Mouse (Mus musculus) brown adipose tissue, adult 24 weeks (tissue): ENCODE measurements around the gene Trim33. TPM values are rescaled to one million over a fixed set of nuclear protein-coding genes. Genes with fewer than 3 reads are reported as not detected.

Source experiments
- H3K27ac ChIP-seq: fragments of 200-500 bp; replicated peaks from 2 replicates; pipeline ENCODE4 v1.5.1; 2012; ENCODE audit warnings: low read depth, mild to moderate bottlenecking, low read length
- H3K4me1 ChIP-seq: fragments of 200-500 bp; 2 replicates; pipeline ENCODE4 v1.6.1; 2012; ENCODE audit warnings: low read length, mixed read lengths; ENCODE audit not compliant: control insufficient read depth, insufficient read depth, insufficient read length
- H3K4me3 ChIP-seq: fragments of 200-500 bp; 2 replicates; pipeline ENCODE4 v1.5.1; 2012; ENCODE audit warnings: low read depth, mild to moderate bottlenecking, low read length, moderate library complexity; ENCODE audit not compliant: insufficient read depth
- polyA plus RNA-seq: library from polyadenylated mRNA; stranded (reverse); fragments of >200 nt; gene quantifications from 2 replicates; pipeline ENCODE4 v1.2.4, GENCODE M21; 2012; ENCODE audit not compliant: missing spikeins, insufficient read depth, insufficient read length

The Trim33 gene
- polyA plus RNA-seq, 1 experiment, result 23.0 TPM

DNA sequence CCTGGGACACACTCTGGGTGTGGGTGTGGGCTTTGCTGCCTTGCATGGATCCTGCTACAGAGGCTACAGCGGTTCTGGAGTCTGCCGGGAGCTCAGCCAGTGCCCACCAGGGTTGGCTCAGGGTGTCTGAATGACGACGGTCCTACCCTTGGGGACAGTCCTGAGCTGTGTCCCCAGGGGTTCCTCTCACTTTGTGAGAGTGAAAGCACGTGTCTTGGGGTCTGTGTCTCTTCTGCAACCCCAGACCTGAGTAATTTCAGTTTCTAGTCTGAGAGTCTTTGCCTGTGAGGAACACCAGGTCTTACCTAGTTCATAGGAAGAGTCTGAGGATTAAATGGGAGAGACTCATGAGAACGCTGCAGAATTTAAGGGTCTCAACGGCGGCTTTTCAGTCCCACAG is 101.7 kb downstream of the Trim33 start:
- Histone ChIP-seq H3K4me1 (no peaks in the 10 kb centered on the region), H3K4me3 (no peak overlapping the region), H3K27ac (no peak overlapping the region)

DNA sequence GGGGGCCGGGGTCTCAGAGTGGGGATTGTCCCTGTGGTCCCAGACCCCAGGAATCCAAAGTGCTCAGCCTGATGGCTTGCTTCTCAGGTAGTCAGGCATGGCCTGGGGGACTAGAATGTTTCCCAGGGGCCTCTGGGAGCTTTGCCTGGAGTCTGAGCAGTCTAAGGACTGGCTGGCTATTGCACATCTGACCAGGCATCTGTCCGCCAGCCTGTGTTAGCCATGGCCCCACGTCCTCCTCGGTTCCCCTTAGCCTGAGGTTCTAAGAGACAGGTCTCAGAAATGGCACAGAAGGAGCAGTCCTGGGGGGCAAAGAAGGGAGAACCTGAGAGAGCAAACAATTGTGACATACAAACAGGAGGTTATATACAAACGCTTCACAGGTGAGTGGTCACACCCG is 102.3 kb downstream of the Trim33 start:
- Histone ChIP-seq H3K27ac (no peak overlapping the region), H3K4me3 (no peak overlapping the region), H3K4me1 (no peaks in the 10 kb centered on the region)

GRCm38 (mm10) chr3:103382872-103383567 is 103.9 kb downstream of the Trim33 start:
- Histone ChIP-seq H3K27ac (no peak overlapping the region), H3K4me1 (no peaks in the 10 kb centered on the region), H3K4me3 (no peak overlapping the region)

DNA sequence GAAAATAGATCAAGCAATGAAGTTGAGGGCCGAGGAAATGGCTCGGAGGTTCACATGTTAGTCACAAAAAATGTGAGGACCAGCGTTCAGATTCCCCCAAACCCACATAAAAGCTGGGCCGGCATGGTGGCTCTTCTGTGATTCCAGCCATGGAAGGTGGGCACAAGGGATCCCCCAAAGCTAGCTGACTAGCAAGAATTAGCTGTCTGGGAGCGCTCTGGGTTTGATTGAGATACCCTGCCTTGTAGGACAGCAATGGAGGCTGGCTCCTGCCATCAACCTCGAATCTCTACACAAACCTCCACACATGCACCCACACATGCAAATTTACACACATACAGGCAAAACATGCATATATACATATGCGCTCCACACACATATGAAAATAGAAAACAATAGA is 105.4 kb downstream of the Trim33 start:
- H3K4me3 ChIP-seq, result no peak overlapping the region

GRCm38 (mm10) chr3:103384949-103385348 is 105.9 kb downstream of the Trim33 start:
- H3K4me3 ChIP-seq, result no peak overlapping the region
- H3K27ac ChIP-seq, result no peak overlapping the region
- H3K4me1 ChIP-seq, result no peaks in the 10 kb centered on the region

More for the DNA sequence above, 105.4 kb downstream of the Trim33 start:
- Histone ChIP-seq H3K4me1 (no peaks in the 10 kb centered on the region), H3K27ac (no peak overlapping the region)

GRCm38 (mm10) chr3:103385383-103386291 is 106.5 kb downstream of the Trim33 start:
- Histone ChIP-seq H3K27ac (no peak overlapping the region), H3K4me3 (no peak overlapping the region), H3K4me1 (no peaks in the 10 kb centered on the region)

DNA sequence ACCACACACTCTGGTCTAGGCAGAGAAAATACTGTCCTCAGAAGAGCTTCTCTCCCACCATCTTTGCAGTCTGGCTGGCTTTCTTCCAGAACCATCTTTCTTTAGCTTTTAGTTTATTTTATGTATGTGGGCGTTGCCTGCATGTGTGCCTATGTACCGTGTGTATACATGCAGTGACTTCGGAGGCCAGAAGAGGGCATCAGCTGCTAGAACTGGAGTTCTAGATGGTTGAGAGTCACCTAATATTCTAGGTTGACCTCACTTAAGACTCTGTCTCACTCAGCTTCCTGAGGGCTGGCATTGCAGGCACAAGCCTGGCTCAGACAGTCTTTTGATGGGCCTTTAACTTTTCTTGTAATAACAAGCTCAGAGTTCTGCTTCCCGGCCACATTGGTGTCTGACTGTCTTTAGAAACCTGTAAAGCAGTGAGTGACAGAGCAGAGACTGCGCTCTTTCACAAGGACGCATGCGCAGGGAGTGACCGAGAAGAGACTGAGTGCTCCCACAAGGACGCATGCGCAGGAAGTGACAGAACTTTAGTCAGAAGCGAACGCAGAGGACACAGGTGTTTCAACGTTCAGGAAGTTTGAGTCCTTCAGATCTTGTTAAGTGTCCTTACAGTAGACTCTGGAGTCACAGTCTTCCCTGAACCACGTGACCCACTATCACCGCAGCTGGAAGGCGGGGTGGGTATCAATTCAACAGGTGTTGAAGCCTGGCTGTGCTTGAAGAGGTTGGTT is 107.4 kb downstream of the Trim33 start:
- no peak overlapping the region for H3K27ac ChIP-seq
- H3K4me3 ChIP-seq, result no peak overlapping the region
- no peaks in the 10 kb centered on the region for H3K4me1 ChIP-seq

DNA sequence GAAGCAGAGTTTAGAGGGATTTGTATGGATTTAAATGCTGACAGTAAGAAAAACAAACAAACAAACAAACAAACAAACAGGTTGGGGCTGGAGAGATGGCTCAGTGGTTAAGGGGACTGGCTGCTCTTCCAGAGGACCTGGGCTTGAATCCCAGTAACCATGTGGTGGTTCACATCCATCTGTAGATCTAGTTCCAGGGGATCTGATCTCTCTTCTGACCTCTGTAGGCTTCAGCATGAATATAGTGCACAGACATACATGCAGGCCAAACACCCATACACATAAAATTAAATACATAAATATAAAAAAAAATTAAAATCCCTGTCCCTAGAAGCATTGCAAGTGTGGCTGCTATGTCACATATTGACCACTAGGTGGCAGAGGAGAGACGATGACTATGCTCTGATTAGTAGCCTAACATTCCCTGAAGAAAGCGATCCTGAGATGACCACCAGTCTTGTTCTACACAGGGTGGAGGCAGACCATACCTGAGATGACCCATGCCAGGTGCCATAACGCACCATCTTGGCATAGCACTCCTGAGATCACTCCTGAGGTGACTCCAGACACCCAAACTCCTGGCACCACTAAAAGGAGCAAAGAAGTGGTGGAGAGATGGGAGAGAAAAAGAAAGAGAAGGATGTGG is 113.6 kb downstream of the Trim33 start:
- no peak overlapping the region for H3K4me3 ChIP-seq
- no peak overlapping the region for H3K27ac ChIP-seq
- H3K4me1 ChIP-seq, result 0 out of 2 replicates have a peak, but pooled peaks cover 2% of the 10 kb centered on the region

- H3K27ac ChIP-seq, result no peak overlapping the region
- H3K4me1 ChIP-seq, result 0 out of 2 replicates have a peak, but pooled peaks cover 2% of the 10 kb centered on the region
- no peak overlapping the region for H3K4me3 ChIP-seq
These were observed 114.4 kb downstream of the Trim33 start for GRCm38 (mm10) chr3:103393283-103394060.

DNA sequence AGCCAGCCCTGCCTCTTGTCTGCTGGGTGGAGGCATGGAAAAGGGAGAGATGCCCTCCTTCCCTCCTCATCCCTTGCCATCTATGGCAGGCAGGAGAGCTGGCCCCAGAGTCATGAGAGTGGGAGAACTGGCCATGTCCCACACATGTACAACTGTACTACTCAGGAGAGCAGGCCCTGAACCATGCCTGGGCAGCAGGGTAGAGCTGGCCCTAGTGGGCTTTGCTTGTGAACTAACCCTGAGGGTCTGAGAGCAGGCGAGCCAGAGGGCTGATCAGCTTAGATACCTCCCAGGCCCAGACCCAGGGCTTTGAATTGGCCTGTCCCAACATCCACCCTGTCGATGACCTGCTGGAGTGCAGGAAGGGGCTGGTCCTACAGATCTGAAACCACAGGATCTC is 115.0 kb downstream of the Trim33 start:
- no peak overlapping the region for H3K27ac ChIP-seq
- no peak overlapping the region for H3K4me3 ChIP-seq
- H3K4me1 ChIP-seq, result 0 out of 2 replicates have a peak, but pooled peaks cover 2% of the 10 kb centered on the region

- H3K4me3 ChIP-seq, result no peak overlapping the region
- H3K27ac ChIP-seq, result no peak overlapping the region
- H3K4me1 ChIP-seq, result peaks cover 4% of the 10 kb centered on the region
These were observed 118.4 kb downstream of the Trim33 start for GRCm38 (mm10) chr3:103397523-103397922.

DNA sequence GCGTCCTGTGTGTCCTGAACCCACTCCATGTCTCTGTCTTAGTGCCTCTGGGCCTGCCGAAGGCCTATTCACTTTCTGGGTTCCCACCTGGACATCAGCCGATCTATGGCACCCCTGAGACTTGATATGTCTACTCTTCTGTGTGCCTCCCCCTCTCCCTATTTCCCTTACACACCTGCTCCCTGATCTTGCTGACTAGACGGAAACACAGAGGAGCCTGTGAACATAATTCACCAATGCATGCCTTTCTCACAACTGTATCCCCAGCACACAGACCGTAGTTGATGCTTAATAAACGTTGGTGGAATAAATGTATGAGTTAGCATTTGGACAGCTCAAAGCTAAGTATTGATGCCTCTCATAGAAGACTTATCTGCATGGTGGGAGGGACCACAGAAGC is 121.7 kb downstream of the Trim33 start:
- H3K4me1 ChIP-seq, result peaks cover 11% of the 10 kb centered on the region
- H3K4me3 ChIP-seq, result no peak overlapping the region
- no peak overlapping the region for H3K27ac ChIP-seq

- Histone ChIP-seq H3K4me3 (no peak overlapping the region), H3K27ac (no peak overlapping the region), H3K4me1 (peaks cover 18% of the 10 kb centered on the region)
These were observed 122.4 kb downstream of the Trim33 start for GRCm38 (mm10) chr3:103401342-103402098.
